Mouse (Mus musculus) testis, adult 2 months (tissue): ENCODE data around the gene Defb29. TPM values are rescaled to one million over a fixed set of nuclear protein-coding genes. Genes with fewer than 3 reads are reported as not detected.

Experiments
- H3K27ac ChIP-seq: fragments of 200-500 bp; 2 replicates; pipeline ENCODE4 v1.5.1; 2012; ENCODE audit warnings: low read depth, low read length; ENCODE audit not compliant: control insufficient read depth, insufficient read depth
- H3K27me3 ChIP-seq: fragments of 200-500 bp; 2 replicates; pipeline ENCODE4 v1.6.1; 2012; ENCODE audit warnings: mild to moderate bottlenecking, low read length, moderate library complexity; ENCODE audit not compliant: control insufficient read depth, insufficient read depth
- H3K36me3 ChIP-seq: fragments of 200-500 bp; 2 replicates; pipeline ENCODE4 v1.6.1; 2012; ENCODE audit warnings: mild to moderate bottlenecking, low read length; ENCODE audit not compliant: control insufficient read depth, insufficient read depth
- H3K4me1 ChIP-seq: fragments of 200-500 bp; 2 replicates; pipeline ENCODE4 v1.6.1; 2012; ENCODE audit warnings: low read length; ENCODE audit not compliant: control insufficient read depth, insufficient read depth
- H3K4me3 ChIP-seq: fragments of 200-500 bp; 2 replicates; pipeline ENCODE4 v1.5.1; 2012; ENCODE audit warnings: low read depth, mild to moderate bottlenecking, low read length, moderate library complexity, mixed read lengths; ENCODE audit not compliant: control insufficient read depth
- CTCF ChIP-seq: fragments of 200-500 bp; IDR thresholded peaks from 2 replicates; pipeline ENCODE4 v1.5.1; 2012; ENCODE audit warnings: low read depth, mild to moderate bottlenecking, inconsistent platforms, low read length, moderate library complexity; ENCODE audit not compliant: control insufficient read depth, insufficient read depth, insufficient replicate concordance
- POLR2A ChIP-seq: fragments of 200-500 bp; IDR thresholded peaks from 2 replicates; pipeline ENCODE4 v1.6.1; 2012; ENCODE audit warnings: low read depth, mild to moderate bottlenecking, inconsistent platforms, low read length, moderate library complexity; ENCODE audit not compliant: control insufficient read depth
- polyA plus RNA-seq: library from polyadenylated mRNA; depleted of rRNA; stranded (reverse); fragments of >200 nt; gene quantifications from 2 replicates; pipeline ENCODE4 v1.2.3, GENCODE M21; 2012

Defb29 gene
- polyA plus RNA-seq, 1 experiment, result not detected

GRCm38 (mm10) chr2:152572114-152572794 is 32.4 kb upstream of the Defb29 start, which contains the start of gene Defb21:
Defb21 (plus strand) TSS chr2:152572744.
- Histone ChIP-seq H3K4me3 (peak within 1 kb of the TSS; percentile 10; the same call in 1 of the 2 replicates), H3K27me3 (no peaks in the 10 kb centered on the region), H3K4me1 (no peaks in the 10 kb centered on the region; the same call in 1 of the 2 replicates), H3K36me3 (no peaks in the 10 kb centered on the region), H3K27ac (no peak within 1 kb of the TSS)
- TF ChIP-seq POLR2A, result no peak
- TF ChIP-seq CTCF, result peak; percentile 88; the same call in 1 of the 2 replicates

DNA sequence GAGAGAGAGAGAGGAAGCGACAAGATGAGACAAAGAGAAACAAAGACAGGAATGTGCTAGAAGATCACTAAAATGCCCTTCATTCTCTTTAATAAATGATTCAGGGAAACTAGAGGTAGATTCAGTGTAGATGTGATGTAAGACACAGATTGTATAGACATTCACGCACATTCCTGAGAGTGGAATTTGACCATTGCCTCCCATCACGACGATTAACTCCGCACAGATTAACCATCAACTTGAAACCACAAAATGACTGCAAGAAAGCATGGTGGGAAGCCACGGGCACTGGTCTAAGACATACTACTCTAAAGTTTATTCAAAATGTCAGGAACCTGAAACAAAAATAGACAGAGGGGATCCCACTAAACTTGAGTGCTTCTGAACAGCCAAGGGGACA is 30.4 kb upstream of the Defb29 start:
- no peak overlapping the region for H3K27ac ChIP-seq
- TF ChIP-seq POLR2A (no peak), CTCF (no peak)
- H3K4me3 ChIP-seq, result no peak overlapping the region
- no peaks in the 10 kb centered on the region for H3K27me3 ChIP-seq
- H3K36me3 ChIP-seq, result no peaks in the 10 kb centered on the region
- no peaks in the 10 kb centered on the region; the same call in 1 of the 2 replicates for H3K4me1 ChIP-seq

DNA sequence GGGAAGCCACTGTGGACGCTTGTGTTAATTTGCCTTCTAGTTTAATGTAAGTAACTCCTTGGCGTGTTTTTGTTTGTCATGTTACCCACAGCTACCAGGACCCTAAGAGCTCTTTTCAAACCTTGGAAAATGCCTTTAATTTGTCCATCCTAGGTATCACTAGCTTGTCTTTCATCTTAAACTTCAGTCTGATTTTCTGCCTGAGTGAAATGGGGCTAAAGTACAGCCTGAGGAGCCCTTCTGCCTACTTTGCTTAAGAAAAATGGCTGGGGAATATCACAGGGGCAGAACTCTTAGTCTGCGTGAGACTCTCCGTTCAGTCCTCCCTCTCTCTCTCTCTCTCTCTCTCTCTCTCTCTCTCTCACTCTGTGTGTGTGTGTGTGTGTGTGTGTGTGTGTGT is 30.0 kb upstream of the Defb29 start:
- no peaks in the 10 kb centered on the region; the same call in 1 of the 2 replicates for H3K4me1 ChIP-seq
- no peak overlapping the region for H3K27ac ChIP-seq
- no peak overlapping the region for H3K4me3 ChIP-seq
- H3K36me3 ChIP-seq, result no peaks in the 10 kb centered on the region
- TF ChIP-seq CTCF (no peak), POLR2A (no peak)
- H3K27me3 ChIP-seq, result no peaks in the 10 kb centered on the region

DNA sequence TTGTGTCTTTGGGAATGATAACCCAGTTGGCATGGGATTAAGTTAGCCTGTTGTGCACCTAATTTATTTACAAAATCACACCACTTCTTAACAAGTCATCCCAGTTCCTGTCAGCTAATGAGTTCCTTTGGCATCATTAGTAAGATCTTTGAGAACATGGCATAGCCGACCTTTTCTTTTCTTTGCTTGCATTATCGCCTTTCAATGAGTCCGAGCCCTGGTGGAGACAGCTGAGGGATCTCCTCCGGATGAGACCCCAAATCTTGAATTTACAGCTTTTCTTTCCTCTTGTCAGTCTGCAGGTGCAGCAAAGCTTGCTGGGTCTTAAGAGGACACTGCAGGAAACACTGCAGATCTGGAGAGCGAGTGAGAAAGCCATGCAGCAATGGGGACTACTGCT is 29.1 kb upstream of the Defb29 start, which contains the start of gene Gm17416:
TSS of gene Gm17416 (plus strand) at position 301 of the 400 bp plus-strand sequence.
- no peak within 1 kb of the TSS for H3K4me3 ChIP-seq
- TF ChIP-seq CTCF, result no peak
- no peak for TF ChIP-seq POLR2A
- no peaks in the 10 kb centered on the region for H3K27me3 ChIP-seq
- H3K36me3 ChIP-seq, result no peaks in the 10 kb centered on the region
- H3K27ac ChIP-seq, result no peak within 1 kb of the TSS
- H3K4me1 ChIP-seq, result no peaks in the 10 kb centered on the region; the same call in 1 of the 2 replicates

DNA sequence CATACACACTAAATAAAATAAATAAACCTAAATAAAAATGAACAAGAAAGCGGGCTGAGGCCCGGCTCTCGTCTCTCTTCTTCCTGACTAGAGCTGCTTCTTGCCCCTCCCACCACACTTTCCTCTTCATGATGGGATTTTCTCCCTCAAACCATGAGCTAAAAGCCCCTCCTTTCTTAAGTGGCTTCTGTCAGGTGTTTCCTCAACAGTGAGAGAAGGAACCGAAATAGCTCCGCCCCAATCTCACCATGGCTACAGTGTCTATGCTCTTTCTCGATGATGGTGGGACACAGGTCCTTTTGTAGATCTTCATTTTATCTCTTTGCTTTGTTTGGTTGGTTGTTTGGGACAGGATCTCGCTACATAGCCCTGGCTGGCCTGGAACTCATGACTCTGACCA is 16.8 kb upstream of the Defb29 start:
- no peaks in the 10 kb centered on the region for H3K27me3 ChIP-seq
- no peaks in the 10 kb centered on the region for H3K36me3 ChIP-seq
- no peak overlapping the region for H3K4me3 ChIP-seq
- no peak overlapping the region for H3K27ac ChIP-seq
- TF ChIP-seq POLR2A (no peak), CTCF (no peak)
- H3K4me1 ChIP-seq, result peaks cover 2% of the 10 kb centered on the region; the same call in 1 of the 2 replicates

- Histone ChIP-seq H3K27ac (no peak overlapping the region), H3K27me3 (no peaks in the 10 kb centered on the region), H3K4me1 (peaks cover 2% of the 10 kb centered on the region; the same call in 1 of the 2 replicates), H3K36me3 (no peaks in the 10 kb centered on the region), H3K4me3 (no peak overlapping the region)
- no peak for TF ChIP-seq POLR2A
- TF ChIP-seq CTCF, result peak; percentile 74
Observed at GRCm38 (mm10) chr2:152553774-152554423, 14.0 kb upstream of the Defb29 start.

DNA sequence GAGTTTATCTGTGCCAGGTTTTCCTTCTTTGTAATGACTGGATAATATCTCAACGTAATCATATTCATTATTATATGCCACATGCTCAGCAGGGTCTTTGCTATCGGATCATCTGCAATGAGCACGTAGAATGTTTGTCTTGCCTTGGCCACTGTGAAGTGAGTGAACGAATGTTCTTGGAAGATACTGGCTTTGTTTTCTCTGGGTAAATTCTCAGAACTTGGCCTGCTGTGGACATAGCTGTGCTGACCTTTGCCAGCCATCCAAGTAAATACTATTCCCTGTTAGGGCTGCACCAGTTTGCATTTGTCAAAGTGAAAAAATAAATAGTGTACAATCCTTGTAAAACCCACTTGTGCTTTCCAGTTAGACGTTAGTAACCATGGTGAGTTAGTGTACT is 8.2 kb upstream of the Defb29 start:
- TF ChIP-seq POLR2A (no peak), CTCF (no peak)
- Histone ChIP-seq H3K36me3 (no peaks in the 10 kb centered on the region), H3K4me3 (no peak overlapping the region)

More for the DNA sequence above, 8.2 kb upstream of the Defb29 start:
- Histone ChIP-seq H3K27me3 (no peaks in the 10 kb centered on the region), H3K4me1 (no peaks in the 10 kb centered on the region), H3K27ac (no peak overlapping the region)
